Mouse (Mus musculus): ENCODE data around the gene Them5. TPM values are rescaled to one million over a fixed set of nuclear protein-coding genes. Genes with fewer than 3 reads are reported as not detected.

Gene Them5
- polyA plus RNA-seq (2012; rRNA removed) = not detected in 2 replicates

DNA sequence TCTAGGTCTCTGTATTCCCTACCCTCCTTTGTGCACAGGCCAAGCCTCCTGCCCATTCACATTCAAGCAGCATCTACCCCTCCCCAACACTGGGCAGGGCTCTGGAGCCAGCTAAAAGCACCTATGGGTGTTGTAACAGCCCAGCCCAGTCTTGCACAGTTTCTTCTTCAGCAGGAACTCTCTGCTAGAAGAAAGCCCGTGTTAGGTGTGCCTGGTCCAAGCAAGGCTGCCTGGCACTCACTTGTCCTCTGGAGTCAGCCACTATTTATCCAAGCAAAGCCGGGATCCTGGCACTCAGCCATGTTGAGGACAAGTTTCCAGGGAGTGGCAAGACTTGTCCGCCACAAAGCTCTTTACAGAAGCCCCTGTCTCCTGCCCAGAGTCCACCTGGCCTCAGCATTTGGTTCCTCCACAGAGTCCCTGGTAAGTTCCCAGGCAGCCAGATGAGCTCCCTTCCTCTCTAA, at the start of gene Them5:
Gene Them5, plus strand, starts transcription at position 141 of the 464 bp plus-strand sequence.

DNA sequence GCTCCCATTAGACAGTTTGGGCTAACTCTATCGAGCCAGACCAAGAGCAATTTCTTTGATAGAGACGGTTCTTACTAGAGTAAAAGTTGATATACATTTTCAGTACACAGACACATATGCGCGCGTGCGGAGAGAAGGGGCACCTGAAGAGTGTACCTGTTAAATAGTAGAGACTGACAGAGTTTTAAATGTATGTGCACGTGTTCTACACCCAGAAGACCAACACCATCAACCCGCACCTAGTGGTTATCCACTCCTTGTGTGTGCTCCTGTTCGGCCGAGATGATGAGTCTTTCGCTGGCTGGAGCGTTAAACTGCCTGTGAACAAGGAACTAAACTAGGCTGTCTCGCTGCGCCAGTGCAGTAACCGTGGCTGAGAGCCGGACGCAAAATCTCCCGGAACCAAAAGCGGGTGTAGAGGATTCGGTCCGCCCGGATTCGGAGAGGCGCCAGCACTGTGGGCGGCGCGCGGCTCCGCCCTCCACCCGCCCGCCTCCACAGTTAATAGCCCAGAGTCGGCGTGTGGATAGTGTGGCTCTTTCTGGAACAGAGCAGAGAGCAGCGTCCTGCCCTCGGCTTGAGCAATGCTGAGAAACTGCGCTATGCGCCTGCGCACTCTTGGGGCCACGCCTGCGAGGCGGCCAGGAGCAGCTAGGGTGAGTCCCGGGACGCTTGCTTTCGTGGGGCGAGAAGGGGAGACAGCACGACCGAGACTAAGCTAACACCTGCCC, 32.1 kb upstream of the Them5 start, which contains the start of gene Them4:
Gene Them4, plus strand, starts transcription at position 457 of the 731 bp plus-strand sequence.

DNA sequence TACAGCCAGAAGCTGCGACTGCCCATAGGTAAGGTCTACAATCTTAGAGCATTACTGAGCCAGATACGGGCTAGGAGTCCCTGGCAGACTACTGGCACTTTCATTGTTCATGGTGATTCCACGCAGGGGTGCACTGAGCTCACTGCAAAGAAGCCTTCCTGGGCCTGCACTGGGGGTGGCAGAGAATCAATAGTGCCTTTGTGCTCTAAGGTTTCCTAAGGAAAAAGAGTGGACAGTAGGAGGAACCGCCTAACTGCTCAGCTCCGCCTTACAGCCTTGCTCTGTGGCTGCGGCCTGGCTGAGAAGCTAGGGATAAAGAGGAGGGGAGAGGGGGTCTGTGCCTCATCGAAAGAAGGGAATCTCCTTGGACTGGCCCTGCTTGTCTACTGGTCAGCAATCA, 20.2 kb downstream of the Them5 start, which contains the start of gene C2cd4d:
Gene C2cd4d, plus strand, starts transcription at position 301 of the 400 bp plus-strand sequence.

DNA sequence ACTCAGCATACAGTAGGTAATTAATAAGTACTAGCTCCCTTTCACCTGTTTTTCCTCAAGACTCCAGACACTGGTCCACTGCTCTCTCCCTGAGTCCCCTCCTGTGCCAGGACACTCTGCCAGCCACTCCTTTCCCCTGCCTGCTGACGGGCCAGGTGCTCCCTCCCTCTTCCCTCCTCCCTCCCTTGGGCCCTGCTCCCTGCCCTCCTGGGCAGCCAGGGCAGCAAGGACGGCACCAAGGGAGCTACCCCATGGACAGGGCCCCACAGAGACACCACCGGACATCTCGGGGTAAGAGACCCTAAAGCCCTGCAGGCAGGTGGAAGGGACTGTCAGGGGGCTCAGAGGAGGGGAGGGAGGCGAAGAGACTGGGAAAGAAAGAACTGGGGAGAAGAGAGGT, 30.7 kb downstream of the Them5 start, which contains the start of gene Rorc:
Gene Rorc, plus strand, starts transcription at position 154 of the 400 bp plus-strand sequence.

Other genes starting within 250 kb of the Them5 start
- gene Gm10696, start 163.9 kb upstream of the Them5 start, polyA plus RNA-seq (2012; rRNA removed) = not detected in 2 replicates
- gene Gm5286, start 145.4 kb upstream of the Them5 start, polyA plus RNA-seq (2012; rRNA removed) = not detected in 2 replicates
- not detected in 2 replicates for gene Gm4778, start 78.1 kb upstream of the Them5 start, polyA plus RNA-seq (2012; rRNA removed)
- gene Them4, start 32.0 kb upstream of the Them5 start, polyA plus RNA-seq (2012; rRNA removed) = 0.93 and 1.3 TPM in 2 replicates
- gene C2cd4d, start 20.3 kb downstream of the Them5 start, polyA plus RNA-seq (2012; rRNA removed) = 2.8 and 3.3 TPM in 2 replicates
- 25.5 and 36.0 TPM in 2 replicates for gene Rorc, start 30.7 kb downstream of the Them5 start, polyA plus RNA-seq (2012; rRNA removed)
- gene Lingo4, start 56.4 kb downstream of the Them5 start, polyA plus RNA-seq (2012; rRNA removed) = 0.17 and 0.38 TPM in 2 replicates
- gene Tdrkh, start 71.2 kb downstream of the Them5 start, polyA plus RNA-seq (2012; rRNA removed) = 0.07 and 0.09 TPM in 2 replicates
- 37.0 and 38.6 TPM in 2 replicates for gene Mrpl9, start 101.2 kb downstream of the Them5 start, polyA plus RNA-seq (2012; rRNA removed)
- gene Oaz3, start 101.8 kb downstream of the Them5 start, polyA plus RNA-seq (2012; rRNA removed) = 0.25 and 1.2 TPM in 2 replicates
- gene Celf3, start 136.2 kb downstream of the Them5 start, polyA plus RNA-seq (2012; rRNA removed) = 32.0 and 35.9 TPM in 2 replicates
- gene Riiad1, start 138.2 kb downstream of the Them5 start, polyA plus RNA-seq (2012; rRNA removed) = 0.22 and 0.29 TPM in 2 replicates
- 5.1 and 6.1 TPM in 2 replicates for gene Snx27, start 240.6 kb downstream of the Them5 start, polyA plus RNA-seq (2012; rRNA removed)

Data from colon, adult 2 months (tissue).